Mouse (Mus musculus): ENCODE results near the gene Cers6.

DNA sequence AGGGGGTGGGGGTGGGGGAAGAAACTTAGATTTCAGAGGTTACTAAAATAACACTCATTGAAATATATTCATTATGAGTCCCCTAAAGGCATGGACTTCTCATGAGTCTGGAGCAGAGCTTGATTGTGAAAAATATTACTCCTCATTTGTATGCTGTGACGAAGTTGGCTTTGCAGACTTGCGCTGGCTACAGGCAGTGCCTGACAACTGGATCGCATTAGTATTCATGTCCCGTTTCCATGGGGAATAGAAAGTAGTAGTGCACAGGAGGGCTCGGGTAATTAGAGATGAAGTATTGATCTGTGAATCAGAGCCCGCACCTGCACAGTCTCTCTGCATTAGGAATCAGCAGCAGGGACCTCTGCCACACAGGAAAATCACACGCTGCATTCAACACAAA is 150.2 kb downstream of the Cers6 start:
- no peak for TF ChIP-seq POLR2A (IDR thresholded peaks at IDR 0.05; ENCODE audit: control insufficient read depth, extremely low read depth, insufficient read depth, low read length, poor library complexity)
- no peak for TF ChIP-seq CTCF (IDR thresholded peaks at IDR 0.05; ENCODE audit: borderline replicate concordance, control insufficient read depth, extremely low read depth, insufficient read depth, low read length, poor library complexity)
